Mouse (Mus musculus) testis, adult 2 months (tissue): Measurements from ENCODE around the gene Jup.

Experiments used
- CTCF ChIP-seq: fragments of 200-500 bp; IDR thresholded peaks from 2 replicates; pipeline ENCODE4 v1.5.1; 2012; ENCODE audit warnings: low read depth, mild to moderate bottlenecking, inconsistent platforms, low read length, moderate library complexity; ENCODE audit not compliant: control insufficient read depth, insufficient read depth, insufficient replicate concordance
- POLR2A ChIP-seq: fragments of 200-500 bp; IDR thresholded peaks from 2 replicates; pipeline ENCODE4 v1.6.1; 2012; ENCODE audit warnings: low read depth, mild to moderate bottlenecking, inconsistent platforms, low read length, moderate library complexity; ENCODE audit not compliant: control insufficient read depth

- TF ChIP-seq CTCF (no peak), POLR2A (no peak)
Observed at GRCm38 (mm10) chr11:100360175-100360574, 37.4 kb downstream of the Jup start.
